Mouse (Mus musculus): ENCODE measurements around the gene Pcdh19. TPM values are rescaled to one million over a fixed set of nuclear protein-coding genes. Genes with fewer than 3 reads are reported as not detected.

Gene Pcdh19
- total RNA-seq (2023) = not detected in 2 replicates

GRCm38 (mm10) chrX:133688840-133689239, at the start of gene Pcdh19:
TSS of gene Pcdh19 (minus strand) at chrX:133688987.

Other genes starting within 250 kb of the Pcdh19 start
- not detected in 2 replicates for gene Tnmd, start 162.0 kb upstream of the Pcdh19 start, total RNA-seq (2023)
- gene Tspan6, start 209.4 kb upstream of the Pcdh19 start, total RNA-seq (2023) = 0.88 TPM in 1 of 2 replicates, not detected in the other
- gene Srpx2, start 219.4 kb upstream of the Pcdh19 start, total RNA-seq (2023) = not detected in 2 replicates

All from neutrophil, adult 65 days (primary cell).